Mouse (Mus musculus): ENCODE data around the gene Amn. TPM values are rescaled to one million over a fixed set of nuclear protein-coding genes. Genes with fewer than 3 reads are reported as not detected.
A peak's percentile ranks its signal among the peaks of the same experiment; 100 is the strongest.

Amn gene
- total and polyA plus RNA-seq, 3 experiments, result 0.12 to 0.14 TPM; not detected in 1

DNA sequence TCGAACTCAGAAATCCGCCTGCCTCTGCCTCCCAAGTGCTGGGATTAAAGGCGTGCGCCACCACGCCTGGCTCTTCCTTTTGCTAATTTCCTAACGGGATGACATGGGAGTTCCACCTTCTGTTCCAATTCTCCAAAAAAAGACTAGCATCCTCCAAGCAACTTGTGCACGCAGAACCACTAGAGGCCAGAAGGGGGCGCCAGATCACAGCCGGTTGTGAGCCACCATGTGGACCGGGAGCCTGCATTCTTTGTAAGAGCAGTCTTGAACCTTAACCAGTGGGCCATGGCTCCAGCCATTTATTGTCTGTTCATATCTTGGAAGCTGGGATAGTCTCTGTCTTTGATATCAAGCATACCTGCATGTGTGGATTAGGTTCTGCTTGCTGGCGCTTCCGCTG lies 1.5 kb downstream of the Amn start (continued):
- TF ChIP-seq USF2 (IDR thresholded peaks at IDR 0.05; ENCODE audit: borderline replicate concordance in 1 of 2, insufficient read depth in 1 of 2, low read depth in 1 of 2, low read length in 2 of 2) (no peak), RAD21 (IDR thresholded peaks at IDR 0.05; ENCODE audit: low read depth, low read length) (peak; percentile 73), USF1 (IDR thresholded peaks at IDR 0.05; ENCODE audit: low read depth, low read length) (no peak), KAT2A (conservative IDR thresholded peaks at IDR 0.05; ENCODE audit: low read depth, low read length) (no peak), MAFK (IDR thresholded peaks at IDR 0.05; ENCODE audit: borderline replicate concordance, low read depth, low read length) (no peak), MEF2A (IDR thresholded peaks at IDR 0.05; ENCODE audit: extremely low read depth, insufficient replicate concordance, low read depth, low read length, poor library complexity, severe bottlenecking) (no peak), CHD1 (IDR thresholded peaks at IDR 0.05; ENCODE audit: low read depth, low read length) (no peak), TBP (IDR thresholded peaks at IDR 0.05; ENCODE audit: low read depth, low read length) (no peak), TAL1 (IDR thresholded peaks at IDR 0.05; ENCODE audit: low read length) (no peak), MAZ (IDR thresholded peaks at IDR 0.05; ENCODE audit: low read depth, low read length) (no peak), GATA1 (IDR thresholded peaks at IDR 0.05; ENCODE audit: low read depth, low read length) (no peak), JUND (IDR thresholded peaks at IDR 0.05; ENCODE audit: low read depth, low read length) (no peak)

DNA sequence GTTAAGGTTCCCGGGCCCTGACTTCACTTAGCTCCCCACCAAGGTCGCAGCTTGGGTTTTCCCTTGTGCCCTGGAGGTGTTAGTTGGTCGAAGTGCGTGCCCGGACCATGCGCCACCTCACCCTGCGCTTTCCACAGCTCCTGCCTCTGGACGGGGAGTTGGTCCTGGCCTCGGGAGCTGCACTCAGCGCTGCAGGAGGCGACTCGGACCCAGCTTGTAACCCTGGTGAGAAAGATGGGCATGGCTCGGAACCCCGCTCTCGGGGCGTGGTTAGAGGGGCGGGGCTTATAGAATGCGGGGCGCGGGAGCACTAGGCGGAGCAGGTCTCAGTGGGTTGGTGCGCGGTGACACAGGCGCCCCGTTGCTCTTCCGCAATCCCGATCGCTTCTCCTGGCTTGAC lies 3.1 kb downstream of the Amn start:
- Histone ChIP-seq H3K36me3 (ENCODE audit: control insufficient read depth in 1 of 2, insufficient read depth in 2 of 2, low read length in 2 of 2) (no peaks in the 10 kb centered on the region), H3K79me2 (ENCODE audit: control insufficient read depth, insufficient read depth, low read length, poor library complexity) (no peaks in the 10 kb centered on the region), H3K9me3 (replicated peaks; ENCODE audit: insufficient read depth, low read length) (no peaks in the 10 kb centered on the region), H3K9ac (ENCODE audit: control insufficient read depth, low read depth, low read length, poor library complexity, severe bottlenecking) (no peak overlapping the region), H3K4me3 (ENCODE audit: control insufficient read depth in 1 of 2, insufficient read depth in 1 of 2, low read depth in 2 of 2, low read length in 2 of 2) (no peak overlapping the region), H3K27me3 (ENCODE audit: control insufficient read depth in 1 of 2, insufficient read depth in 2 of 2, low read length in 2 of 2) (no peaks in the 10 kb centered on the region), H3K4me1 (ENCODE audit: control insufficient read depth in 1 of 2, insufficient read depth in 2 of 2, low read length in 2 of 2) (no peaks in the 10 kb centered on the region), H3K27ac (ENCODE audit: control insufficient read depth, low read depth, low read length) (no peak overlapping the region)
- DNase-seq (ENCODE audit: low read depth, low spot score), result no peak
- TF ChIP-seq TBP (IDR thresholded peaks at IDR 0.05; ENCODE audit: low read depth, low read length) (no peak), SIN3A (IDR thresholded peaks at IDR 0.05; ENCODE audit: low read length) (no peak), POLR2A (IDR thresholded peaks at IDR 0.05; ENCODE audit: control insufficient read depth in 1 of 2, insufficient read depth in 1 of 2, low read depth in 1 of 2, low read length in 2 of 2, poor library complexity in 1 of 2) (no peak), NRF1 (IDR thresholded peaks at IDR 0.05; ENCODE audit: insufficient read depth, low read depth, low read length, poor library complexity, severe bottlenecking) (no peak), ZKSCAN1 (IDR thresholded peaks at IDR 0.05; ENCODE audit: low read depth, low read length) (no peak), USF1 (IDR thresholded peaks at IDR 0.05; ENCODE audit: low read depth, low read length) (no peak), ZNF384 (IDR thresholded peaks at IDR 0.05; ENCODE audit: low read depth, low read length) (no peak), POLR2AphosphoS2 (IDR thresholded peaks at IDR 0.05; ENCODE audit: low read length) (no peak), BHLHE40 (IDR thresholded peaks at IDR 0.05; ENCODE audit: borderline replicate concordance, low read depth, low read length) (no peak)

Data from MEL (cell line).